Mouse (Mus musculus): ENCODE data around the gene Hnrnpr.
A peak's percentile ranks its signal among the peaks of the same experiment; 100 is the strongest.

Hnrnpr gene

DNA sequence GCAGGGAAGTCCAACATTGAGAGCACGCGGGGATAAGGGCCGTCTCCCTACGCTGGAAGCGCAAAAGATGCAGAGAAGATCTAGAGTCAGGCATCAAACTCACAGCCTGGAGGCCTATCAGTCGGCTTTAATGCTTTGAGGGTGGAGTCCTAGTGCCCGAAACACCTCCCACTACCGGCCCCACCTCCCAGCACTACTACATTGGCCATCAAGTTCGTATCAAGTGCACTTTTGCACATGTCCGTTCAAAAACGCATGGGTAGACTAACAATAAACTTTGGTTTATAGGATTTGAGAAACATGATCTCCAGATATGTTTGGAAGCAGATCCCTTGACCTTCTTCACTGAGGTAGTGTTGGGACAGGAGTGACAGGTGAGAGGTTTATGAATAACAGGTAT, 962 bp upstream of the Hnrnpr start:
- DNase-seq = peak in 1 of 2 experiments; percentile 33

DNA sequence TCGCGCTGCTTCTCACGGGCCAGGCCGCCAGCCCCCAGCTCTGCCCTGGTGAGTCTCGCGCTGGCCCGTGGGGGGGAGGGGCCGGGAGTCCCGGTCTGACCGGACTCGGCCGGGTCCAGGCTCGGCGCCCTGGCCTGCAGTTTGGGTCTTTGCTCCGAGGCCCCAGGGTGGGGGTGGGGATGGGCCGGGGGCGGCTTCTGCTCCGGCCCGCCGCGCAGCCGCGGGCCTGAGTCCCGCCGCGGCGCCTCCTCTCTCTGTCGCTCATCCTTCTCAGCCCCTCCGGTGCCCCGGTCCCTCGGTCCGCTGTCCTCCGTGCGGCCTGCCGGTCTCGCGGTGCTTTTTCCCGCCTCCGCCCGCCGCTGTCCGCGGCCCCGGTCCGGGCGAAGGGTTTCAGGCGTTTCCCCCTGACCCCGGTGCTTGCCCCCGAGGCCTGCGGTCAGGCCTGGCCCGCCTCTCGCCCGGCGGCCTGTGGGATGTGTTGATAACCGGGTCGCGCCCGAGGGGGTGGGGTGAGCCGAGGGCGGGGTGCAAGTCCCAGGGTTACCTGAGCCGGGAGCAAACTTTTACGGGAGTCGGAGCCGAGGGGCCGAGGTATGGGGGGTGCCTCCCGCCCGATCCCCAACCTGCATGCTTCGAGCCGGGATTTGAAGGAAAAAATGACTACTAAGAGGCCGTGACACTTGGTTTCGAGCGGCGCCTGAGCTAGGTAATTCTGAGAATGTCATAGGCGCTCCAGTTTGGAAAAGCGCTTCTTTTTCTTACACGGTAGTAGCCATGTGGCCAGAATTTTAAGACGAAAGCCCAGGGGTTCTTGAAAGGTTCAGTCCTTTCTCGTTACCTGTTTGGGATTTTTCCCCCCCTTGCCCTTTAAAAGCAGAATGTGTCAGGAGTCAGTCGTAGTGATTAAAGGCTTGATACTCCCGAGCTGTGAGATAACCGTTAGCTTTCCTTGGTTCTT, 579 bp downstream of the Hnrnpr start:
- DNase-seq = peak in 1 of 2 experiments; percentile 56

DNA sequence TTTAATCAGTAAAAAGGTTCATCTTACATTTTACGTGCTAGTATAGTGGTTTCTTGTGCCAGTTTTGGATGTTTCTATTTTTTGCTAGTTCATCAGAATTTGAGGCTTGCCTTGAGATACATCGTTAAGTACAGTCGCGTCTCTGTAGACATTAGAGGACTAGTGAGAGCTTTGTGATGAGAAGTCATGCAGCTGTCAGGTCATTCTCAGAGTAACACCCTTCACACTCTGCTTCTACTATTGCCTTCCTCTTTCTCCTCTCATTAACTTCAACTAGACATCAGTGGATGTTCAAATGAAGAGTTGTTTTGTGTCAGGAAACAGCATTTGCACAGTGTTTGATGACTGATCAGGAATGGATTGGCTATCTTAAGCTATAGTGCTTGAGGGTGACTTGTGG, 1.9 kb downstream of the Hnrnpr start:
- DNase-seq = no peak

DNA sequence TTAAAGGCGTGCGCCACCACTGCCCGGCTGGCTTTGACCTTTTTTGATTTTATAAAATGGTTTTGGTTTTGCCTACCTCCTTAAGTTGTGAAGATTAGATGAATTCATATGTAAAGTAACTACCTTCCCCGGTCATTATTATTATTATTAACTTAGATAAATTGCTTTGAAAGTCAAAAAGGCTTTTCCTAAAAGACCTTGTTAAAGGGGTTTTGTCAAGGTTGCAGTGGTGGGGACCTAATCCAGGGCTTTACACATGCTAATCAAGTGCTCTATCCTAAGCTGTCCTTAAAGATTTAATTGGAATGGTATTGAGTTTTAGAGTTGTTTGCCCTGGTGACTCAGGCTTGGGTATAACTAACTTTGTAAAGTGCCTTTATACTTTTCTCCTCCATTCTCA, 6.9 kb downstream of the Hnrnpr start:
- no peak for DNase-seq

GRCm38 (mm10) chr4:136320016-136320415, 9.3 kb downstream of the Hnrnpr start:
- no peak for DNase-seq

DNA sequence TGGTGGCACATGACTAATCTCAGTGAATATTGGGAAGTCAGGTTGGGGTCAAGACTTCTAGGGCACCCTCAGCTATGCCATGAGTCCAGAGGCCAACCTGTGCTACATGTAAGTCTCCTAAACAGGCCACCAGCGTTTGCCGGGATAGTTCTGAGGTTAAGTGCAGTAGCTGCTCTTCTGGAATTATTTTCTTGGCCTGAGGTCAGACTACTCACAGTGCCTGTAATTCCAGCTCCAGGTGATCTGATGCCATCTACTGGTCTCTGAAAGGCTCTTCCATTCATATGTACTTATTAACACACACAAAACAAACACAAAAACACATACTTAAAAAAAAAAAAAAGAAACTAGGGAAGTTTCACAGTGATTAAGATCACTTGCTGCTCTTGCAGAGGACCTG, 13.5 kb downstream of the Hnrnpr start:
- peak; percentile 32 to 43 for DNase-seq

DNA sequence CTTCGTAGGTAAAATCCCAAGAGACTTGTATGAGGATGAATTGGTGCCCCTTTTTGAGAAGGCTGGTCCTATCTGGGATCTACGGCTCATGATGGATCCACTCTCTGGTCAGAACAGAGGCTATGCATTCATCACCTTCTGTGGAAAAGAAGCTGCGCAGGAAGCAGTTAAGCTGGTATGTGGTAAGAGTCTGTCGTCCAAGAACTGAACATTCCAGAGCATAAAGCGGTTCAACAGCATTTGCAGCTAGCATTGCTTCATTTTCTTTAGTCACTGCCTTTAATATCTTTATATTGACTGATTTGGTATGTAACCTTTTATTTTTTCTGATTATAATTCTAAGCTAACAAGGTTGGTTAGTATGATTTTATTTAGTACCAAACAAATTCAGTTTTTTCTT, 16.5 kb downstream of the Hnrnpr start:
- DNase-seq = no peak

DNA sequence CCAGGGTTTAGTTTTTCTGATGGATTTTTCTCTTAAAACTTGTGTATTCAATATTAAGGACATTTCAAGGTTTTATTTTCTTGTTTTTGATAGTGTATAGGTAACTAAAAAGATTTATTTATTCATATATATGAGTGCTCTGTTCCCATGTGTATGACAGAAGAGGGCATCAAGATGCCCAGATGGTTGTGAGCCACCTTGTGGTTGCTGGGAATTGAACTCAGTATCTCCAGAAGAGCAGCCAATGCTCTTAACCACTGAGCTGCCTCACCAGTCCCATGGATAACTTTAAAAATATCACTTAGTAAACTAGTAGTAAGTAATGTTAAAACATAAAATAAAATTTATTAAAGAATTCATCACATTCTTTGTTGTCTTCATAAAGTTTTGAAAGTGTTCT, 17.4 kb downstream of the Hnrnpr start:
- peak; percentile 11 to 19 for DNase-seq

GRCm38 (mm10) chr4:136331709-136332108, 21.0 kb downstream of the Hnrnpr start:
- no peak for DNase-seq

GRCm38 (mm10) chr4:136333191-136333590, 22.4 kb downstream of the Hnrnpr start:
- no peak for DNase-seq

- no peak for DNase-seq
Measured at GRCm38 (mm10) chr4:136335065-136335464, 24.3 kb downstream of the Hnrnpr start.

GRCm38 (mm10) chr4:136337129-136337528, 26.4 kb downstream of the Hnrnpr start:
- no peak for DNase-seq

DNA sequence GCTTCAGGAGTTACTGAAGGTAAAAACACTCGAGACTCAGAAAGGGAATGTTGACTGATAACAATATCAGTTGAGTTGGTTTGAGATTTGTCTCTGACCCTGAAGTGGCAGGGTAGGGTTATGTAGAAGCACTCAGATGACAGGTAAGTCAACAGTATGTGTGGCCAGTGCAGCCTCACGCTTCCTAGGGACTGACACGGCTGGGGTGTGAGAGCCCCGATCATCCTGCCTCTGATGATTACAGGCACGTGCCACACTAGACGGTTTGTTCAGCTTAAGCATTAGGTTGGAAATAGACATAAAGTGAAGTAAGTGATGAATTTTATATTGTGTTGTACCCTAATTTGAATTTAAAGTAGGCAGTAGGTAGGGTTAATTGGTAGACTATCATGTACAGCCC, 38.9 kb downstream of the Hnrnpr start:
- no peak for DNase-seq

DNA sequence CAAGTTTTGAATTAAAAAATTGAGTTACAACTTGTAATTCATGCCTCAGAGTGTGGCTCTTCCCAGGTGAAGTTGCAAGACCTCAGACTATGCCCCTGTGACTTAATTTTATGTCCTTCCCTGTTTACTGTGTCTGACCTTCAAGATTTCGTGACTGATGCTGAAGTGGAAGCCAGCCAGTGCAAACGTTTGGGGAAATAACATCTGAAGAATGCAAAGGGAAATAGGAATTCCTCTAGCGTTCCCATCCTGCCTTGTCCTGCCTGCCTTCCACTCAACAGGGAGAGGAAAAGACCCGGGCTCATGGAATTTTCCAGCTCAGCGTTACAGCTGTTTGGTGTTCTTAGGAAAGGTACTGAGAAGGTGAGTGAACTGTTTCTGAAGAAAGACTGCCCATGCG, 46.3 kb downstream of the Hnrnpr start:
- DNase-seq = no peak

DNA sequence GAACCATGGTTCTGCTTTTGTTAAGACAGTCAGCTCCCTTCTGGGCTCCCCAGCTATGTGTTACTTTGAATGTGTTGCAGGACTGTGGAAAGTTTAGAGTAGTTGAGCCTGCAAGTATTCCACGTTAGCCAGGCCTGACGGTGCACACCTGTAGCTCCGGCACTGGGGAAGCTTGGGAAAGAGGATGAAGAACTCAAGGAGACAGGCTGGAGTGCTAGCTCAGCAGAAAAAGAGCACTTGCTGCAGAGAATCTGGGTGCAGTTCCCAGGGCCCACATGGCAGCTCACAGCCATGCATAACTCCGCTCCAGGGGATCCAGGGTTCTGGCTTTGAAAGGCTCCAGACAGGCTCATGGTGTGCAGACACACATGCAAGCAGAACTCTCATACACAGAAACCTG, 46.7 kb downstream of the Hnrnpr start:
- no peak for DNase-seq

GRCm38 (mm10) chr4:136367856-136368255, 57.1 kb downstream of the Hnrnpr start:
- no peak for DNase-seq

DNA sequence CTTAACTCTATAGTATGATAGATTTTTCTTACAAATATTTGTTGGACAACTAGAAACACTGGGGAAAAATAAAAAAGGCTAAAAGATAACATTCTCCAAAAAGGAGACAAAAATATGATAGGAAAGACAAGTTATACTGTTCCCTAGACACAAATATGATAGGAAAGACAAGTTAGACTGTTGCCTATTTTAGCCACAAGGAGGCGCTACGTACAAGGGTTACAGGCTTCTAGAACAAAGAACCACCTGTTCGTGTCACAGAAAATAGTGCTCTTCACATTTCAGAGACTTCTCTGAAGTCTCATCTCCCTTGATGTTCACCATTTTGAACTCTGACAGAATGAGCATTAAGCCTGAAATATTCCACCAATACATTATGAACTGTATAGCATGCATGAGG, 59.0 kb downstream of the Hnrnpr start:
- DNase-seq = peak; percentile 73 to 84

GRCm38 (mm10) chr4:136373494-136374181, 62.9 kb downstream of the Hnrnpr start:
- no peak for DNase-seq

DNA sequence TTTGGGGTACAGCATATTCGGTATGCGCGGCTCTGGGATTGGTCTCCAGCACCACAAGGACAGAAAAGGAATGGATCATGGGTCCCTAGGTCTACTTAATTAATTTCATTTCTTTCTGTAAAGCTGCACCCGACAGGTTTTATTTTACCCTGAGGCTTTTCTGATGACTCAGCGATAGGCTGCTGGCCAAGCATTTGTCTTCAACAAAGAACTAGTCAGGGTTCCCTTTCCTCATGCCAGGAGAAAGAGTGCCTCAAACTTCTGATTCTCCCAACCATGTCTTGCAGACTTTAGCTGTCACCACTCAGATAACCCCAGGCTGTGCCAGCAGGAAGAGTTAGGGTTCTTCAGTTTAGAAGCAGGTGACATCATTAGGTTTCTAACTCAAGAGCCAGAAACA, 66.3 kb downstream of the Hnrnpr start:
- DNase-seq = no peak

- no peak for DNase-seq
Measured at GRCm38 (mm10) chr4:136383052-136383451, 72.3 kb downstream of the Hnrnpr start.

DNA sequence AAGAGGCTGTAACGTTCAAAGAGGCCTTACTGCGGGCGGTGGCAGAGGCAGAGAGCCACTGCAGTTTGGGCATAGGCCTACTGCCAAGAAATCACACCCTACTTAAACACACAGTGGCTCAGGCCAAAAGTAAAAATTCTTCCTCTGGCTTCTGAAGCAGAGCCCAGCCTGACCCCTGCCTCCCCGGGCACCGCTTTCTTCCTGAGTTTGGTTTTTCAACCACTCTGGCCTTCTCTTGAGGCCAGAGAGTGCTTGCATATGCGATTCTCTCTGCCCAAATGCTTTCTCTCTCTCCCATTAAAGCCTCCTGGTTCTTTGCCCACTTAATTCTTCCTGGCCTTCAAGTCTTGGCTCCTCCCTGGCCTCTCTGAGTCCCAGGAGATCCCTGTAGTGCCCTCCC, 73.1 kb downstream of the Hnrnpr start:
- no peak for DNase-seq

DNA sequence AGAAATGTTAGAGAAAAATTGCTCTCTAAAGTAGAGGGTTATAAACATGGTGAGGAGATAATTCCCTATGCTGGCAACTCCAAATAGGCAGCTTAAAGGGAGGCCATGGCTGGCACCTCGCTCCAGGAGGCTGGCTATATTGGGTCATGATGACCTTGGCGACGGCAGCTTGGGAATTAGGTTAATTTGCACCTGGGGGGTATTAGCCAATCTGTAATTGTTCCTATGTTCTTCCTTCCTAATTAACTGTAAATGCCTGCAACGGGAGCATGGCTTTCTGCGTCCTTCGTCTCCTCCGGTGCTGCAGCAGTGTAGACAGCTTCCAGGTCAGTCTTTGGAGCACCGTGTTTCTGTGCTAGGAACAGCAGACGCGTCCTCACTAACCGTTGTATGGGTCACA, 76.5 kb downstream of the Hnrnpr start:
- DNase-seq = peak; percentile 8

DNA sequence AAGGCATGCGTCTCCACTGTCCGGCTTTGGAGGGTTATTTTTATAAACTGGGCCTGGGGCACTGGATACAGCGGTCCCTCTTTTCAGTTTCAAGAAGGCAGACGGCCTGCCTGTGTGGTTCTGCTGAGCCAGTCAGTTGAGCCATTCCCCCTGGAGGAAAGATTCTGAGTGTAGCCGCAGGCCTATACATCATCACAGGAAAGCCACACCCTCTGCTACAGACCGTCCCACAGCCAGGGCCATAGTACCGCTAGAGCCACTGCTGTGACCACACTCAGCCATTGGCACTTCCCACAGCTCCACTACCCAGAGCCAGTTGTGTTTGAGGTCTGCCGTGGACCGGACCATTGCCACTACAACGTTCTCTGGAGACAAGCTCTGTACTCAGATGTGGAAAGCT, 91.1 kb downstream of the Hnrnpr start:
- DNase-seq = no peak

GRCm38 (mm10) chr4:136407831-136408230, 97.1 kb downstream of the Hnrnpr start:
- no peak for DNase-seq

Measured in cerebellum, postnatal 14 days (tissue).